Mouse (Mus musculus): ENCODE results near the gene Cdiptos.

Gene Cdiptos

DNA sequence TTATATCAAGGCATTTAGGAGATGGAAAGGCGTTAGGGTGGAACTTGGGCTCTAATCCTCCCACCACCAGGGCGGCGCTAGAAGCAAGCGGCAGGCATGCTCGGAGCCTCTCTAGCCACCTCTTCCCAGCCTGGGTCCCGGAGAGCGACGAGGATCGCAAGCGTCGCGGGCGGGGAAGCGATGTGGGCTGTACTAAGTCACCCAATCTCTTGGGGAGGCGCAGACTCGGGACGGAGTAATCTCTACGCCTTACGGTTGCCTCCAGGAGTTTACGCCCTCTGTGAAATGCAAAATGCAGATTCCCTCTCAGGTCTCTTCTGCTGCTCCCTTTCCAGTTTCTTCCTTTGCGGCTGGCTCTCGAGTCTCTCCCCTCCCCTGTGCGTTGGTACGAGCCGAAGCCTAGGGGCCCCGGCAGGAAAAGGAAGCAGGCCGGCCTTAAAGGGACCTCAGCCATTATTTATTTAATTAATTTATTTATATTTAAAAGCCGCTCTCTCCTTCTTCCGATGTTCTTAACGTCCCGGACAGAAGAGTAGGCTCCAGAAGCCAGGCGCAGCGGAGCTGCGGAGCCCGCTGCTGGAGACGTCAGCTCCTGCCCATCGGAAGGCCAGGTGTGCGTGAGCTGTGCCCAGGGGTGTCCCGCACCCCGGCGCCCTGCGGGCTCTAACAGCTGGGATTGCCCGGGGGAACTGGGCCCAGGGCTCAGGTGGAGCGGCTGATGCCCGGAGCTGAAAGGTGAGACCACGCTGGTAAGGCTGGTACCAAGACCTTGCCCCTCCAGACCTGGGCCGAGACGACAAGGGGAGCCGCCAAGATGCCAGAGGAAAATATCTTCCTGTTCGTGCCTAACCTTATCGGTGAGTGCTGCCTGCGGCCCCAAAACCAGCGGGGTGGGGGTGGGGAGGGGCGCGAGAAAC, at the start of gene Cdiptos:
Gene Cdiptos, minus strand, starts transcription at position 149 of the 917 bp plus-strand sequence.
- ChIA-PET POLR2A (interaction anchor here (0.7 to 2.3 kb wide), 38 partner anchors 9 to 499 kb away, joined by 3 to 13 read pairs (median 4); partner anchors contain the start of genes Mvp (in 2 of the 4), Taok2 (in 2 of the 4), Hirip3 (in 1 of the 4) and Ino80e (in 1 of the 4)), CTCF (interaction anchor here in 2 of 4 experiments (0.7 to 1.3 kb wide), 2 partner anchors 12 to 196 kb away, joined by 3 to 5 read pairs; no protein-coding TSS in a partner anchor)

DNA sequence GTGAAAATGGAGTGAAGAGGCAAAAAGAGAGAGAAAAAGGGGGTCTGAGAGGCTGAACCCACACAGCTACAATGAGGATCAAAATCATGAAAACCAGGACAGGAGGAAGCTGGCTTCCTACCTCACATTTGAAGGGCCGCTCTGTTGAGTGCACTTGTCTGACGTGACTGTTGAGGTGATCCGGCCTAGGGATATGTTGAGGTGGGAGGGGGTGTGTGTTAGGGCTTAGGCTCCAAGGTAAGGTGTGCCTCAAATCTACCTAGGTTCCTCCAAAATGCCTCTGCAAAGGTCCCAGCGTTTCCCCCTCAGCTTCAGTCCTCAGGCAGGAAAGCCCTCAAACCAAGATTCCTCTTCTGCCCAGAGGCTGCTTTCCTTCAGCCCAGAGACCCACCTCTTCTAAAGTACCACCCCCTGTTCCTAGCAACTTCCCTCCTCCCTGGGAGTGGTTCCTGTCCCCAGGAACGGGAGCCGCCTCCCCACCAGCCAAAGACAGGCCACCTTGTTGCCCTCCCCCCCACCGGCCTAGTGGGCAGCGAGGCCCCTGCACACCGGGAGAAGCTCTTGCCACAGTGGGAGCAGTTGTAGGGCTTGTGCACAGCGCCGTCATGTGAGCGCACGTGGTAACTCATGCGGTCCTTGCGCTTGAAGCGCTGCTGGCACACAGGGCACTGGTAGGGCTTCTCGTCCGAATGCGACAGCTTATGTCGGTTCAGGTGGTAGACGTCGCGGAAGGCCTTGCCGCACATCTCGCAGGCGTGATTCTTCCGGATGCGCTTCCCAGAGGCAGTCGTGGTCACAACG, 49.1 kb upstream of the Cdiptos start:
- CTCF ChIA-PET, result interaction anchor here (0.6 to 4.5 kb wide), 7 partner anchors 8 to 209 kb away, joined by 3 to 44 read pairs (median 7); partner anchors contain the start of genes Pagr1a (in 4 of the 4) and Pagr1b (in 3 of the 4)

GRCm38 (mm10) chr7:127023896-127024690, 48.2 kb upstream of the Cdiptos start:
- POLR2A ChIA-PET, result interaction anchor here in 3 of 4 experiments (0.5 to 7.5 kb wide), 33 partner anchors 9 to 242 kb away, joined by 3 to 280 read pairs (median 4); partner anchors contain the start of genes Kif22 (in 3 of the 3), Fam57b (in 2 of the 3), Mvp (in 2 of the 3) and Pagr1a (in 2 of the 3)
- CTCF ChIA-PET, result interaction anchor here in 2 of 4 experiments (0.7 to 4.5 kb wide), 4 partner anchors 8 to 262 kb away, joined by 3 to 44 read pairs (median 6); partner anchors contain the start of genes Pagr1a (in 1 of the 2) and Pagr1b (in 1 of the 2)

More for the DNA sequence above, 49.1 kb upstream of the Cdiptos start:
- POLR2A ChIA-PET, result interaction anchor here (0.5 to 7.5 kb wide), 45 partner anchors 8 to 631 kb away, joined by 3 to 280 read pairs (median 5); partner anchors contain the start of genes Pagr1a (in 4 of the 4), Pagr1b (in 4 of the 4), Fam57b (in 3 of the 4) and Kif22 (in 3 of the 4)

GRCm38 (mm10) chr7:127023272-127023691, 47.4 kb upstream of the Cdiptos start:
- ChIA-PET CTCF (interaction anchor here in 2 of 4 experiments (0.5 to 0.6 kb wide), 2 partner anchors 60 to 80 kb away, joined by 4 read pairs; no protein-coding TSS in a partner anchor), POLR2A (interaction anchor here in 2 of 4 experiments (0.7 to 7.5 kb wide), 13 partner anchors 8 to 238 kb away, joined by 3 to 280 read pairs (median 14); partner anchors contain the start of genes Fam57b (in 2 of the 2), Kif22 (in 2 of the 2), Mvp (in 2 of the 2) and Pagr1a (in 2 of the 2))

- CTCF ChIA-PET, result interaction anchor here in 2 of 4 experiments (0.5 to 0.6 kb wide), 2 partner anchors 61 to 81 kb away, joined by 4 read pairs; no protein-coding TSS in a partner anchor
- POLR2A ChIA-PET, result interaction anchor here in 3 of 4 experiments (1.0 to 7.5 kb wide), 12 partner anchors 8 to 229 kb away, joined by 3 to 280 read pairs (median 4); partner anchors contain the start of genes Mvp (in 2 of the 3), Pagr1a (in 2 of the 3) and Pagr1b (in 2 of the 3)
Measured at GRCm38 (mm10) chr7:127022528-127023271, 46.8 kb upstream of the Cdiptos start.

DNA sequence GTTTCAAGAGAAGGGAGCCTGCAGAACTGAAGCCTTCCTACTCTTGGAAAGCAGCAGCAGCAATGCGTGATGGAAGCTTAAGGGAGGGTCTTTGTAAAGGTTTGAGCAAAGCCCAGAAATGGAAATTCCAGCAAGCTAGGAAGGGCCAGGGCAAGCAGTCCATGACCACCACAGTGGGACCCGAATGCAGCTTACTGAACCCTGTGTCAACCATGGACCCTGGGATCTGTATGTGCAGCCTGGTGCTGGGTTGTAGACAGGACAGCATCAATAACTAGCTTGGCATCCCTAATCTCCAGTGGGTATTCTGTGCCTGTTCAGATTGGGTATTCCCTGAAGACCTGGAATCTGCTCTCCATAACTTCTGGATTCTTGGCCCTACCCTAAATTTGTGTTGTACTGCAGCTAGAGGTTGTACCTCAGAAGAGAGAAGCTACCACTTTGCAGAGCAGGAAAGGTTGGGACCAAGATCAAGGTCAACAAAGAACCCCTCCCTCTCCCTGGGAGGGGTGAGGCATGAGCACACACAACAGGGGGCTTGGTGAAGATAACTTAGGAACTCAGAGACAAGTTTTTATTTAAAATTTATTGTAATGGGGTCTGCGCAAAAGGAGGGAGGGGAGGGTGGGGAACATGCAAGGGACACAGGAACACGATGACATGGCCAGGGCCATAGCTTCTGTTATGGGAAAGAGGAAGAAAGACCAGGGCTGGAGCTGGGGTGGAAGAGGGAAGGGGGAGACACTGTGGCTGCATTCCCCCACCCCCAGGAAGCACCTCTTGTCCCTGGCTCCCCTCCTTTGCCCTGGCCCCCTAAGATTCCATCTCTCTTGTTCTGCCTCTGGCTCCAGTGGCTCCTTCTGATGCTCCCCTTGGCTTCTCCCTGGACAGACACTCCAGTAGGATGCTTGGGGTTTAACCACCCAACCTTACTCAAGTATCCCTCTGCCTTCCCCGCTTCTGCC, 45.9 kb upstream of the Cdiptos start:
- CTCF ChIA-PET, result interaction anchor here in 1 of 4 experiments (0.8 kb wide), 1 partner anchor 329 kb away, joined by 3 read pairs; no protein-coding TSS in a partner anchor
- POLR2A ChIA-PET, result interaction anchor here in 3 of 4 experiments (0.7 to 7.5 kb wide), 25 partner anchors 8 to 235 kb away, joined by 3 to 280 read pairs (median 4); partner anchors contain the start of genes AI467606 (in 1 of the 3), Cd2bp2 (in 1 of the 3), Fam57b (in 1 of the 3) and Hirip3 (in 1 of the 3)

- ChIA-PET CTCF (interaction anchor here in 1 of 4 experiments (0.5 to 1.6 kb wide), 3 partner anchors 12 to 329 kb away, joined by 3 read pairs; no protein-coding TSS in a partner anchor), POLR2A (interaction anchor here in 3 of 4 experiments (0.7 to 7.5 kb wide), 22 partner anchors 8 to 235 kb away, joined by 3 to 280 read pairs (median 4); partner anchors contain the start of genes AI467606 (in 1 of the 3), Cd2bp2 (in 1 of the 3), Fam57b (in 1 of the 3) and Hirip3 (in 1 of the 3))
Measured at GRCm38 (mm10) chr7:127020901-127021562, 45.1 kb upstream of the Cdiptos start, which contains the start of the genes Gm42742 and Prrt2. Gm42742 (minus strand) TSS chr7:127021097. Prrt2 (minus strand) TSS chr7:127021211.

- ChIA-PET POLR2A (interaction anchor here in 3 of 4 experiments (1.1 to 3.1 kb wide), 8 partner anchors 9 to 222 kb away, joined by 3 to 15 read pairs (median 10); partner anchors contain the start of genes AI467606 (in 1 of the 3), Fam57b (in 1 of the 3) and Kif22 (in 1 of the 3)), CTCF (interaction anchor here in 1 of 4 experiments (0.5 to 1.6 kb wide), 2 partner anchors 11 to 58 kb away, joined by 3 read pairs; no protein-coding TSS in a partner anchor)
Measured at GRCm38 (mm10) chr7:127020491-127020890, 44.6 kb upstream of the Cdiptos start.

DNA sequence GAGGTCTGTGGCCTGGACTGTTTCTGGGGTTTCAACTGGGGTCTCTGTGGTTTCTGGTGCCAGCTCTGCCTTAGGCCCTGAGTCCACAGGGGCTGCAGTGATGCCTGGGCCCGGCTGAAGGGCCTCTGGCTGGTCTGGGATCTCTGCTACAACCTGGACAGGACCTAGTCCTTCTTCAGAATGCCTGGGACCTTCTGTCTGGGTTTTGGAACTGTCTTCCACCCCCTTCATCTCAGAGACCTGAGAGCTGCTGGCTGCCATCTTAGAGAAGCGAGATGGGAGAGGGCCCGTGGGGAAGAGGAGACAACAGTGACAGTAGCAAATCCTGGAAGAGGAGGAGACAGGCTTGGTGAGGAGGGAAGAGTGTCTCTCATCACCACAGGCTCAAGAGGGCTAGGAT, 44.1 kb upstream of the Cdiptos start:
- CTCF ChIA-PET, result interaction anchor here in 1 of 4 experiments (1.6 kb wide), 1 partner anchor 11 kb away, joined by 3 read pairs; no protein-coding TSS in a partner anchor
- POLR2A ChIA-PET, result interaction anchor here in 2 of 4 experiments (1.2 to 3.1 kb wide), 4 partner anchors 11 to 222 kb away, joined by 4 to 15 read pairs (median 10); partner anchors contain the start of genes Fam57b (in 1 of the 2) and Kif22 (in 1 of the 2)

DNA sequence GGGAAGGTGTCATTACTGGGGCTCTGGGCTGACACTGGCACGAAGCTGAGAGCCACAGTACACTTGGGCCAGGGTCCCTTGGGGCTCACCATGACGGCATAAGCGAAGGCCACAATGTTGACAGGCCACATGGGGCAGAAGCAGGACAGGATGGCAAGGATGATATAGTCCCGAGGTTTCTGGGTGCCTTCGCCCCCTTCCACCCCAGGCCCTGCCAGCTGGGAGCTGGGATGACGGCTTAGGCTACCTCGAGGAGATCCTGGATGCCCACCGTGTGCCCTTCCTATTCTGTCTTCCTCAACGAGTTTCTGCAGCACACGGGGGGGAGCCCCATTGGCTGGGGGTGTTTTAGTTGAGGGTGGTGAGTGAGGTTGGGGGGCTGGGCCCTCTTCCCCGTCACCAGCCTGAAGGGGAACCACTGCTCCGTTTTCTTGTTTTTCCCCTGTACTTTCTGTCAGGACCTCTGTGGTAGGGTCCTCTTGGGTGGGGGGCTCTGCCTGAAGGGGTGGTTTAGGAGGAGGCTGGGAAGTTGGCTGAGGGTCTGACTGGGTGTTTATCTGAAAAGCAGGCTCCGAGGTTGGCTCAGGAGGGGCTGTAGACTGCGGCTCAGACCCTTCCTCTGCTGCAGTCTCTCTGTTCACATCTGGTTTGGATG, 43.5 kb upstream of the Cdiptos start:
- ChIA-PET POLR2A (interaction anchor here in 3 of 4 experiments (0.6 to 3.1 kb wide), 5 partner anchors 11 to 71 kb away, joined by 3 to 10 read pairs (median 4); partner anchors contain the start of gene Kif22 (in 1 of the 3)), CTCF (interaction anchor here in 1 of 4 experiments (1.6 kb wide), 1 partner anchor 10 kb away, joined by 3 read pairs; no protein-coding TSS in a partner anchor)

- ChIA-PET POLR2A (interaction anchor here in 3 of 4 experiments (0.6 to 13.6 kb wide), 7 partner anchors 6 to 172 kb away, joined by 3 to 280 read pairs (median 6); partner anchors contain the start of genes Maz (in 3 of the 3) and Prrt2 (in 1 of the 3)), CTCF (no interaction called here)
Measured at GRCm38 (mm10) chr7:127018416-127019305, 42.8 kb upstream of the Cdiptos start.

DNA sequence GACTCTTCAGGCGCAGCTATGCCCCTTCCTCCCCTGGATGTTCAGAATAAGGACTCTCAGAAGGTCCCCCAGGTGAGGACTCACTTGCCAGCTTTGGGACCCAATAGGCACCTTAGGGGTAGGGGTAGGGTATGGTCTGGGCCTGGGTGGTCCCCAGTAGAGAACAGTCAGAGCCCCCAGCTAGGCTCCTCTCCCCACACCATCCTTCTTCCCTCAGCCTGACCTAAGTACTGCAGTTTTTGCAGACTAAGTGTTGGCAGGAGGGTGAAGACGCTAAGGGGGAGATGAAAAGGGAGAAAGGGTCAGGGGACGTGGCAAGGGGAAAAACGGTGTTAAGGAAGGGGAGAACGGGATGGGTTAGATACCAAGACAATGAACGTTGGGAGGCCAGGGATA, 42.0 kb upstream of the Cdiptos start:
- POLR2A ChIA-PET, result interaction anchor here (0.6 to 13.6 kb wide), 22 partner anchors 7 to 1561 kb away, joined by 3 to 280 read pairs (median 4); partner anchors contain the start of genes Maz (in 4 of the 4), Cd2bp2 (in 1 of the 4), Fam57b (in 1 of the 4) and Kat8 (in 1 of the 4)
- CTCF ChIA-PET, result interaction anchor here in 3 of 4 experiments (0.7 to 3.0 kb wide), 9 partner anchors 8 to 543 kb away, joined by 3 to 44 read pairs (median 4); partner anchors contain the start of genes Maz (in 1 of the 3) and Sh2b1 (in 1 of the 3)

Measured in embryonic stem cell, embryonic (primary cell).